ENCODE assay signal across 34 mouse cellular contexts in genomic region chr17:84515901-84516300, GRCm38 (mm10). TPM values are rescaled to one million over a fixed set of nuclear protein-coding genes. Genes with fewer than 3 reads are reported as not detected.
"Had no signal": no experiment of that assay in that cellular context is flagged by ENCODE, and none has a peak within 500 bp of the region (broad histone marks: within the 10 kb centered on the region; RNA-seq: fewer than 3 reads in every experiment).

No protein-coding gene starts in this region.

- ATAC-seq: hindbrain, embryonic 16.5 days; hindbrain, postnatal 0 days; inflammation-experienced regulatory T-cells, adult 6 months; intestine, embryonic 15.5 days; intestine, embryonic 16.5 days; intestine, postnatal 0 days had no signal

- H3K27ac ChIP-seq: heart, embryonic 13.5 days; heart, embryonic 15.5 days; hindbrain, embryonic 10.5 days; hindbrain, embryonic 12.5 days; hindbrain, embryonic 13.5 days; hindbrain, embryonic 14.5 days; hindbrain, embryonic 15.5 days; hindbrain, postnatal 0 days; intestine, embryonic 15.5 days; kidney, embryonic 15.5 days; kidney, postnatal 0 days; layer of hippocampus, adult 2 months; left cerebral cortex, adult 2 months had no signal

- H3K4me2 ChIP-seq: heart, embryonic 11.5 days; heart, embryonic 12.5 days; heart, embryonic 13.5 days; heart, embryonic 15.5 days; hindbrain, embryonic 12.5 days; hindbrain, embryonic 13.5 days; hindbrain, embryonic 14.5 days; hindbrain, embryonic 15.5 days; intestine, embryonic 15.5 days; kidney, embryonic 15.5 days had no signal

- H3K9ac ChIP-seq: heart, embryonic 12.5 days; heart, embryonic 13.5 days; heart, embryonic 15.5 days; hindbrain, embryonic 12.5 days; hindbrain, embryonic 13.5 days; hindbrain, embryonic 14.5 days; hindbrain, embryonic 15.5 days; intestine, embryonic 15.5 days; kidney, embryonic 15.5 days had no signal

- H3K36me3 ChIP-seq: heart, embryonic 12.5 days; heart, embryonic 13.5 days; heart, embryonic 15.5 days; hindbrain, embryonic 10.5 days; hindbrain, embryonic 12.5 days; hindbrain, embryonic 13.5 days; hindbrain, embryonic 15.5 days; intestine, embryonic 15.5 days; kidney, embryonic 15.5 days had no signal

- H3K27me3 ChIP-seq: heart, embryonic 12.5 days; hindbrain, embryonic 15.5 days; intestine, embryonic 15.5 days; kidney, embryonic 15.5 days had no signal

- H3K9me3 ChIP-seq: heart, embryonic 12.5 days; heart, embryonic 13.5 days; heart, embryonic 15.5 days; hindbrain, embryonic 10.5 days; hindbrain, embryonic 12.5 days; hindbrain, embryonic 13.5 days; hindbrain, embryonic 15.5 days; intestine, embryonic 15.5 days; kidney, embryonic 15.5 days had no signal

- DNase-seq: heart, postnatal 14 days; heart, postnatal 4 days; kidney, adult 11 months; kidney, adult 18-20 months; kidney, adult 2 months; kidney, adult 8-10 months; kidney, adult 9 months; kidney, postnatal 10 days; kidney, postnatal 14 days; kidney, postnatal 25 days; kidney, postnatal 36 days; kidney, postnatal 4 days; layer of hippocampus, adult 9-11 months; layer of hippocampus, postnatal 36 days had no signal

- H3K4me3 ChIP-seq: heart, embryonic 12.5 days; heart, embryonic 13.5 days; heart, embryonic 15.5 days; hindbrain, embryonic 10.5 days; hindbrain, embryonic 12.5 days; hindbrain, embryonic 13.5 days; hindbrain, embryonic 15.5 days; intestine, embryonic 15.5 days; kidney, embryonic 15.5 days; layer of hippocampus, adult 2 months; left cerebral cortex, adult 2 months had no signal

RNA-seq across cellular contexts. Expression of gene Plekhh2, which starts 4.2 kb away (rescaled TPM):
- total RNA-seq: hematopoietic stem cell, adult 5-6 weeks had no signal
- polyA plus RNA-seq: inflammation-experienced regulatory T-cells, adult 6 months had no signal
